Mouse (Mus musculus) stomach, postnatal 0 days (tissue): ENCODE results near the gene Atg2b. TPM values are rescaled to one million over a fixed set of nuclear protein-coding genes. Genes with fewer than 3 reads are reported as not detected.

Experiments used
- ATAC-seq: fragments of 200-750 bp; cut with Nextera tagmentation; 2 replicates; pipeline ENCODE4 v1.8.0; 2017; ENCODE audit not compliant: low FRiP score, low TSS enrichment
- DNase-seq: peaks from one replicate; pipeline ENCODE4 v3.0.0-alpha.2; 2016; ENCODE audit warnings: low spot score
- H3K27ac ChIP-seq: fragments of 300-500 bp; sonication (generic); replicated peaks from 2 replicates; pipeline ENCODE4 v1.5.1; 2014; ENCODE audit warnings: mild to moderate bottlenecking, control low read depth
- H3K27me3 ChIP-seq: fragments of 300-500 bp; sonication (generic); 2 replicates; pipeline ENCODE4 v1.6.1; 2014; ENCODE audit warnings: low read length; ENCODE audit not compliant: control insufficient read depth, insufficient read depth
- H3K36me3 ChIP-seq: fragments of 300-500 bp; sonication (generic); 2 replicates; pipeline ENCODE4 v1.6.1; 2014; ENCODE audit warnings: low read length, mixed read lengths; ENCODE audit not compliant: control insufficient read depth, insufficient read depth
- H3K4me1 ChIP-seq: fragments of 300-500 bp; sonication (generic); replicated peaks from 2 replicates; pipeline ENCODE4 v1.6.1; 2014; ENCODE audit warnings: antibody characterized with exemption; ENCODE audit not compliant: control insufficient read depth, insufficient read depth
- H3K4me2 ChIP-seq: fragments of 300-500 bp; sonication (generic); replicated peaks from 2 replicates; pipeline ENCODE4 v1.6.1; 2014; ENCODE audit warnings: low read depth, mild to moderate bottlenecking, control low read depth, moderate library complexity
- H3K4me3 ChIP-seq: fragments of 300-500 bp; sonication (generic); 2 replicates; pipeline ENCODE4 v1.5.1; 2014; ENCODE audit warnings: low read depth, low read length, control low read depth
- H3K9ac ChIP-seq: fragments of 300-500 bp; sonication (generic); 2 replicates; pipeline ENCODE4 v1.6.1; 2014; ENCODE audit warnings: mild to moderate bottlenecking, low read length, control low read depth, mixed read lengths
- H3K9me3 ChIP-seq: fragments of 300-500 bp; sonication (generic); 2 replicates; pipeline ENCODE4 v1.6.1; 2016; ENCODE audit warnings: low read length; ENCODE audit not compliant: control insufficient read depth
- CTCF ChIP-seq: IDR thresholded peaks from 2 replicates; pipeline ENCODE4 v1.5.1; 2016; ENCODE audit warnings: antibody characterized with exemption, low read depth, mild to moderate bottlenecking, moderate library complexity
- EP300 ChIP-seq: optimal IDR thresholded peaks from 2 replicates; pipeline ENCODE3; 2016; ENCODE audit warnings: antibody characterized with exemption
- WGBS: fragments of 180-500 bp; shearing (Covaris S2); extraction: QIAGEN DNeasy Blood & Tissue Kit; methylation state at CpG from one replicate; pipeline ENCODE4 v1.1.7; 2014; 5-methylcytosine and 5-hydroxymethylcytosine counted together
- polyA plus RNA-seq: library from polyadenylated mRNA; unstranded; fragments of >200 nt; fragmentation: Nextera tagmentation; extraction: Ambion mirVana; gene quantifications from 2 replicates; pipeline ENCODE4 v1.2.1, GENCODE M21; 2015

The Atg2b gene
- polyA plus RNA-seq, 1 experiment from 2014 or later = 4.4 TPM

GRCm38 (mm10) chr12:105611045-105611444 lies 74.0 kb downstream of the Atg2b start:
- DNase-seq = no peak
- TF ChIP-seq EP300 (no peak), CTCF (no peak)
- 75% methylated on average over 2 of the region's 2 CpGs for WGBS
- Histone ChIP-seq H3K4me1 (no peaks in the 10 kb centered on the region), H3K4me2 (no peak overlapping the region), H3K27ac (no peak overlapping the region), H3K4me3 (no peak overlapping the region), H3K9ac (no peak overlapping the region), H3K27me3 (no peaks in the 10 kb centered on the region), H3K36me3 (0 out of 2 replicates have a peak, but pooled peaks cover 3% of the 10 kb centered on the region), H3K9me3 (no peaks in the 10 kb centered on the region)
- ATAC-seq = no peak

- no peak overlapping the region for H3K27ac ChIP-seq
- H3K4me2 ChIP-seq = no peak overlapping the region
- DNase-seq (no peak), ATAC-seq (no peak)
- H3K4me1 ChIP-seq = no peaks in the 10 kb centered on the region
- TF ChIP-seq CTCF = no peak
- TF ChIP-seq EP300 = no peak
- H3K36me3 ChIP-seq = no peaks in the 10 kb centered on the region
- no peak overlapping the region for H3K4me3 ChIP-seq
- 71% methylated on average over 4 of the region's 4 CpGs for WGBS
- no peaks in the 10 kb centered on the region for H3K27me3 ChIP-seq
- no peaks in the 10 kb centered on the region for H3K9me3 ChIP-seq
- no peak overlapping the region for H3K9ac ChIP-seq
These were observed 78.1 kb downstream of the Atg2b start for GRCm38 (mm10) chr12:105606881-105607280.

- H3K9ac ChIP-seq = no peak overlapping the region
- WGBS = 38% methylated on average over 8 of the region's 8 CpGs
- H3K27me3 ChIP-seq = no peaks in the 10 kb centered on the region
- no peak overlapping the region for H3K27ac ChIP-seq
- no peak overlapping the region for H3K4me2 ChIP-seq
- no peaks in the 10 kb centered on the region for H3K4me1 ChIP-seq
- ATAC-seq (no peak), DNase-seq (no peak)
- H3K9me3 ChIP-seq = no peaks in the 10 kb centered on the region
- no peak overlapping the region for H3K4me3 ChIP-seq
- TF ChIP-seq CTCF (no peak), EP300 (no peak)
- no peaks in the 10 kb centered on the region for H3K36me3 ChIP-seq
These were observed 79.8 kb downstream of the Atg2b start for GRCm38 (mm10) chr12:105605212-105605611.

DNA sequence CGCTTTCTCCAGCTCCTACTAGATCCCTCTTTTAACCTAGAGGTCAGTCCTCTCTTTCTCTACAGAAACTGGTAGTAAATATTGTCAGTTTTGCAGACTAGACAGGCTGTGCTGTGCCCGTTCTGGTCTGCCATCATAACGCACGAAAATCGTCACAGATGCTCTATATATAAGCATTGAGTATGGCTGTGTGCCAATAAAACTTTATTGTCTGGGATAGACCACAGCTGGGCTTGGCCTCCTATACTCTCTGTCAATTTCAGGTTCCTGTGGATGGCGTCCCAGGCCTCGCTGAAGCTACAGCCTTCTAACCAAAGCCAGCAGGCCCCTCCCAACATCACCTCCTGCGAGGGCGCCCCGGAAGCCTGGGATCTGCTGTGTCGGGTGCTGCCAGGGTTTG lies 81.1 kb downstream of the Atg2b start:
- WGBS = 67% methylated on average over 11 of the region's 11 CpGs

DNA sequence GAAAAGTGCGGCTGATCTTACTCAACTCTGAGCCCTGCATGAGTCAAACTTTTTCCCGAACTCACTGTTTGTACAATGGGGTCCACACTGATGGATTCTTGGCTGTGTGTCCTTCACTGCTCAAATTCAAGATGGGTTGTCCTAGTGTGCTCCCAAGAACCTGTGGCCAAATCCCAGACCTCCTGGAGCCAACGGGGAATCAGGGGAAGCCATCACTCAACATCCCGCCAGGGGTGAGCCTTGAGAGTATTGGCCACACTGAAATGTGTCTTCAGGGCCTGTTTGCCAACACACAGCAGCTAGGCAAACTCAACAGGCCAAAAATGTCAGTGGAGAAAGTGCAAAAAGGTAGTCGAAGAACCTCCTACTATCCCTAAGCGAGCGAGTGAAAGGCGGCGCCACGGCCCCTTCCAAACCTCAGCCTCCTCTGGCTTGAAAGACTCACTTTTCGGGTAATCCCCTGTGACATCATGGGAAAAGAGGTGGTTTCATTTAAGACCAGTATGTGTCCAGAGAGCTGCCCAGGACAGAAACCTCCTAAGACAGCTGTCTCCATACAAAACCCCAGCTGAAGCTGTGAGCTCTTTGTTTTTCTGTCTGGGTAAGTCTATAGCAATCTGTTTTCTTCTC lies 82.3 kb downstream of the Atg2b start, which contains the start of gene Bdkrb1:
TSS of gene Bdkrb1 (plus strand) at position 505 of the 630 bp plus-strand sequence.
- no peak within 1 kb of the TSS for H3K4me2 ChIP-seq
- peak within 1 kb of the TSS; percentile 53 for H3K27ac ChIP-seq
- no peaks in the 10 kb centered on the region for H3K4me1 ChIP-seq
- H3K9me3 ChIP-seq = no peaks in the 10 kb centered on the region
- H3K27me3 ChIP-seq = no peaks in the 10 kb centered on the region
- no peak within 1 kb of the TSS for H3K4me3 ChIP-seq
- TF ChIP-seq CTCF (no peak), EP300 (no peak)
- H3K9ac ChIP-seq = no peak within 1 kb of the TSS
- no peaks in the 10 kb centered on the region for H3K36me3 ChIP-seq
- ATAC-seq (peak; percentile 44; the same call in 1 of the 2 replicates), DNase-seq (no peak)
- WGBS = 61% methylated on average over 11 of the region's 11 CpGs

More for the DNA sequence above, 81.1 kb downstream of the Atg2b start:
- no peak for DNase-seq
- no peaks in the 10 kb centered on the region for H3K36me3 ChIP-seq
- H3K4me2 ChIP-seq = no peak overlapping the region
- H3K4me1 ChIP-seq = no peaks in the 10 kb centered on the region
- no peaks in the 10 kb centered on the region for H3K27me3 ChIP-seq
- H3K27ac ChIP-seq = no peak overlapping the region
- H3K9ac ChIP-seq = no peak overlapping the region
- ATAC-seq = no peak
- no peaks in the 10 kb centered on the region for H3K9me3 ChIP-seq
- TF ChIP-seq CTCF (no peak), EP300 (no peak)
- no peak overlapping the region for H3K4me3 ChIP-seq

DNA sequence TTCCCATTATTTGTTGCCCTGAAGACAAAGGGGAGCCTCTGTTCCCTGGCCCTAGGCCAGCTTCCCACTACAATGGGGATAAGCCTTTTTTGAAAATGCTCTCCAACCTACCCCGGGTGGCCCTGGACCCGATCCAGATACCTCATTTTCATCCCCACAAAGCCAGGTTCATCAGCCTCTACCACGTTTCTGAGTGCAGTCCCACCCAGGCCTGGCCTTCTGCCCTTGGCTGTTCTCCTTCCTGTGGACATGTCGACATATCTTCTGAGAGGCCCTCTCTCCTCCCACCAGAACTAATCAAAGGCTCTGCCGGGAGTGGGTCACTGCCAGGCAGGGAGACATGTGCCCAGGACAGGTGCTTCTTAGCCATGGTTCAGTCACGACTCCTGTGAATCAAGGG lies 83.4 kb downstream of the Atg2b start:
- no peak for TF ChIP-seq EP300
- no peak for TF ChIP-seq CTCF
- H3K27ac ChIP-seq = peak overlapping the region; percentile 46; the same call in 1 of the 2 replicates
- no peak for DNase-seq

More for the DNA sequence above, 83.4 kb downstream of the Atg2b start:
- H3K4me3 ChIP-seq = no peak overlapping the region
- H3K36me3 ChIP-seq = no peaks in the 10 kb centered on the region
- no peaks in the 10 kb centered on the region for H3K4me1 ChIP-seq
- H3K9ac ChIP-seq = no peak overlapping the region
- H3K4me2 ChIP-seq = no peak overlapping the region
- no peaks in the 10 kb centered on the region for H3K9me3 ChIP-seq
- 43% methylated on average over 6 of the region's 6 CpGs for WGBS
- no peak for ATAC-seq
- H3K27me3 ChIP-seq = no peaks in the 10 kb centered on the region
